Mouse (Mus musculus) right cerebral cortex, postnatal 36 days (tissue): ENCODE measurements at regions not wholly inside any gene's neighbourhood (a gene's known extent, or its start where the extent isn't known, plus 50 kb on each side); places are given as distances from the start of the nearest gene placed in this dataset.
A peak's percentile ranks its signal among the peaks of the same experiment; 100 is the strongest.

Source experiments
- DNase-seq, 2 experiments: peaks; one replicate each; pipeline ENCODE4 v3.0.0; 2022; ENCODE audit warnings: low spot score in 2 of 2, mixed read lengths in 1 of 2

GRCm38 (mm10) chr11:45058658-45059057 is 441.5 kb downstream of the Ebf1 start:
- peak in 1 of 2 experiments; percentile 6 for DNase-seq

- DNase-seq: no peak
Observed at GRCm38 (mm10) chr11:45066592-45066991, 449.5 kb downstream of the Ebf1 start.

- DNase-seq: no peak
Observed at GRCm38 (mm10) chr11:45070280-45070679, 453.2 kb downstream of the Ebf1 start.

GRCm38 (mm10) chr11:45071195-45071594 is 454.1 kb downstream of the Ebf1 start:
- no peak for DNase-seq

GRCm38 (mm10) chr11:45084506-45085037 is 467.5 kb downstream of the Ebf1 start:
- no peak for DNase-seq

- no peak for DNase-seq
Observed at GRCm38 (mm10) chr11:45085145-45085544, 468.0 kb downstream of the Ebf1 start.

GRCm38 (mm10) chr11:45087186-45087915 is 470.2 kb downstream of the Ebf1 start:
- no peak for DNase-seq

- DNase-seq: no peak
Observed at GRCm38 (mm10) chr11:45088286-45088685, 471.2 kb downstream of the Ebf1 start.

- no peak for DNase-seq
Observed at GRCm38 (mm10) chr11:45089561-45089960, 472.4 kb downstream of the Ebf1 start.

GRCm38 (mm10) chr11:45103498-45104336 is 486.6 kb downstream of the Ebf1 start:
- DNase-seq: peak; percentile 8 to 18

GRCm38 (mm10) chr11:45116702-45117101 is 499.6 kb downstream of the Ebf1 start:
- no peak for DNase-seq

GRCm38 (mm10) chr11:45123276-45123675 is 506.2 kb downstream of the Ebf1 start:
- no peak for DNase-seq

GRCm38 (mm10) chr11:45136781-45137180 is 519.7 kb downstream of the Ebf1 start:
- DNase-seq: no peak

- no peak for DNase-seq
Observed at GRCm38 (mm10) chr11:45138351-45138975, 521.3 kb downstream of the Ebf1 start.

GRCm38 (mm10) chr11:45140490-45140889 is 523.4 kb downstream of the Ebf1 start:
- no peak for DNase-seq

GRCm38 (mm10) chr11:45154070-45154469 is 537.0 kb downstream of the Ebf1 start:
- DNase-seq: no peak

- DNase-seq: no peak
Observed at GRCm38 (mm10) chr11:45154497-45154896, 537.4 kb downstream of the Ebf1 start.

- DNase-seq: no peak
Observed at GRCm38 (mm10) chr11:45155782-45156181, 538.7 kb downstream of the Ebf1 start.

- DNase-seq: no peak
Observed at GRCm38 (mm10) chr11:45158282-45158681, 541.2 kb downstream of the Ebf1 start.

GRCm38 (mm10) chr11:45160871-45161270 is 543.8 kb downstream of the Ebf1 start:
- no peak for DNase-seq

- no peak for DNase-seq
Observed at GRCm38 (mm10) chr11:45173546-45173945, 556.4 kb downstream of the Ebf1 start.

- DNase-seq: no peak
Observed at GRCm38 (mm10) chr11:45174071-45174470, 557.0 kb downstream of the Ebf1 start.
